Mouse (Mus musculus): ENCODE measurements at regions not wholly inside any gene's neighbourhood (a gene's known extent, or its start where the extent isn't known, plus 50 kb on each side); places are given as distances from the start of the nearest gene placed in this dataset.

- H3K4me3 ChIP-seq: no peak overlapping the region
Observed at GRCm38 (mm10) chr7:88225800-88226199, 52.1 kb upstream of the Ctsc start.

More at GRCm38 (mm10) chr7:88225800-88226199, 52.1 kb upstream of the Ctsc start:
- H3K9me3 ChIP-seq (replicated peaks): no peaks in the 10 kb centered on the region
- H3K9ac ChIP-seq: no peak overlapping the region
- H3K4me1 ChIP-seq: no peaks in the 10 kb centered on the region
- no peak for ATAC-seq
- 38% methylated on average over 1 of the region's 1 CpGs for WGBS
- H3K36me3 ChIP-seq (ENCODE audit: poor library complexity, severe bottlenecking): no peaks in the 10 kb centered on the region
- no peaks in the 10 kb centered on the region for H3K27me3 ChIP-seq
- no peak overlapping the region for H3K27ac ChIP-seq
- no peak overlapping the region for H3K4me2 ChIP-seq

Data from forebrain, embryonic 13.5 days (tissue).